Mouse (Mus musculus) layer of hippocampus, postnatal 14 days (tissue): ENCODE data around the gene Olfr93. TPM values are rescaled to one million over a fixed set of nuclear protein-coding genes. Genes with fewer than 3 reads are reported as not detected.
"Not testable (repeated sequence)": the region's sequence is repeated elsewhere in the genome, so short reads cannot be mapped to it uniquely, and the experiment has no call there.

Source experiments
- DNase-seq, 2 experiments: peaks; one replicate each; pipeline ENCODE4 v3.0.0; 2021 to 2022; ENCODE audit warnings: low spot score in 2 of 2, mixed read lengths in 1 of 2
- long read RNA-seq, 2 experiments: library from polyadenylated mRNA; stranded (forward); transcript quantifications; one replicate each; pipeline ENCODE4 v2.0.0; 2021
- total RNA-seq, 2 experiments: library from RNA; stranded (reverse); gene quantifications; 2 replicates each; pipeline ENCODE4 v1.2.3; 2021

Gene Olfr93
- total RNA-seq: not detected
- long read RNA-seq, experiment 1: 0 reads
- long read RNA-seq, experiment 2: 0 reads

DNA sequence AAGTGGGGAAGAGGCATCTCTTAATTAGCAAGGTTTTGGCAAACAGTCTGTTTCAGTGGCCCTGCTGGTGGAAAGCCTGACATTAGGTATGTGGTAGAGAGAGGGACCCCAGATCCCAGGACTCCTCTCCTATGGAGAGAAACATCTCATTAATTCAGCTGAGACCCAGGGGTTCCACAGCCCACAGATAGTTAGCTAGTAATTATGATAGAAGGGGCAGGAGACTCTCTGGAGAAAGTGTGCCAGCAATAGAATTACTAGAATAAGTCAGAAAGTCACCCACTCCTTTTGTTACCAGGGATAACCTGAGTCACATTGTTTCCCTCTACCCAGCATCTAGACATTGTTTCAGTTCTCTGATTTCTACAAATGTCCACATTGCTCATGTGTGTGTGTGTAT lies at the start of gene Olfr93:
Olfr93 (minus strand) TSS at position 101 of the 400 bp plus-strand sequence.
- no peak for DNase-seq

DNA sequence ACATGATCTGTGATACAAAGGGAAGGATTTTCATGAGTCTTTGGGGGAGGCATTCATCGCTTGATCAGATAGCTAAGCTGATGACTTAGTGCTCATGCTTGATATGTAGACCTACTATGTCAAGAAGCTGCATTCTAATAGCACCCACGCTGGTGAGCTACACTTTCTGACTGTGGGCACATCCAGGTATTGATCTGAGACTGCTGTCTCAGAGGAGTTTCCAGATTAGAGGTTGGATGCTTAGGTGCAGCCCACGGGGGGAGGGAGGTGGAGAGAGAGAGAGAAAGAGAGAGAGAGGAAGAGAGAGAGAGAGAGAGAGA lies 42.6 kb upstream of the Olfr93 start:
- DNase-seq: no peak

DNA sequence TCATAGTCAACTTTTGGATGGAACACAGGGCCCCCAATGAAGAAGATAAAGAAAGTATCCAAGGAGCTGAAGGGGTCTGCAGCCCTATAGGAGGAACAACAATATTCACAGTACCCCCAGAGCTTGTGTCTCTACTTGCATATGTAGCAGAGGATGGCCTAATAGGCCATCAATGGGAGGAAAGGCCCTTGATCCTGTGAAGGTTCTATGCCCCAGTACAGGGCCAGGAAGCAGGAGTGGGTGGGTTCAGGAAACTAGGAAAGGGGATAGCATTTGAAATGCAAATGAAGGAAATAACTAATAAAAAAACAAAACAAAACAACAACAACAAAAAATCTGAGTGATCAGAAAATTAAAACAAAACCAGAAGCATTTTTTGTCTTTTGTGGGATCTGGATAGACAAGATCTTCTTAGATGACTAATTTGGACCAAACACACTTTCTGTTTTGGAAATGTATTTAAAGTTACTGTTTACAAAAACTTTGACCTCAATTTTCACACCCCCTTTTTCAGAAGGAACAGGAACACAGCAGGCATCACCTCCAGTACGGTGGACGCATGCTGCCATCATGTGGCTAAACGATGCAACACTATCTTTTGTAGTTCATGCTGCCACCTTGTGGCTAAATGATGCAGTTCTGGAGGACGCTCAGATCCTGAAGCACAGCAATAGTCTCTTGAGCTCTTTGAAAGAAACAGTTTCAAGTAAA lies 42.1 kb upstream of the Olfr93 start:
- peak; percentile 80 to 92 for DNase-seq

DNA sequence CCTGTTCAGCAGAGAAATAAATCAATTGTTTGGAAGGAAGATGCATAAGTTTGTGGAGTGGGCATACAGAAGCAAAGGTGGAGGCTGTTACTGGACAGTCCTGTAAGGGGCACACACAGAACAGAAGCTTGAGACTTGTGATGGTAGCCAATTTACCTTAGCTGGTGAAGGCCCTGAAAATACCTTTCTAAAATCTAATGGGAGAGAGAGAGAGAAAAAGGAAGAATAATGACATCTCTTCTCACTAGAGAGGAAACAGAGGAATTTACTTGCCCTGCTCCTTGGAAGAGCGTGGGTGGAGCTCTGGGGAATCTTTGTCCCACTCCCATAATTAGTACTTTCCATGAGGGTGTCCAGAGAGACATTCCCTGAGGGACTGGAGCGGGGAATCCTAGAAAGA lies 39.6 kb upstream of the Olfr93 start, which contains the start of gene Olfr94:
Olfr94 (minus strand) TSS at position 101 of the 400 bp plus-strand sequence.
- no peak for DNase-seq

DNA sequence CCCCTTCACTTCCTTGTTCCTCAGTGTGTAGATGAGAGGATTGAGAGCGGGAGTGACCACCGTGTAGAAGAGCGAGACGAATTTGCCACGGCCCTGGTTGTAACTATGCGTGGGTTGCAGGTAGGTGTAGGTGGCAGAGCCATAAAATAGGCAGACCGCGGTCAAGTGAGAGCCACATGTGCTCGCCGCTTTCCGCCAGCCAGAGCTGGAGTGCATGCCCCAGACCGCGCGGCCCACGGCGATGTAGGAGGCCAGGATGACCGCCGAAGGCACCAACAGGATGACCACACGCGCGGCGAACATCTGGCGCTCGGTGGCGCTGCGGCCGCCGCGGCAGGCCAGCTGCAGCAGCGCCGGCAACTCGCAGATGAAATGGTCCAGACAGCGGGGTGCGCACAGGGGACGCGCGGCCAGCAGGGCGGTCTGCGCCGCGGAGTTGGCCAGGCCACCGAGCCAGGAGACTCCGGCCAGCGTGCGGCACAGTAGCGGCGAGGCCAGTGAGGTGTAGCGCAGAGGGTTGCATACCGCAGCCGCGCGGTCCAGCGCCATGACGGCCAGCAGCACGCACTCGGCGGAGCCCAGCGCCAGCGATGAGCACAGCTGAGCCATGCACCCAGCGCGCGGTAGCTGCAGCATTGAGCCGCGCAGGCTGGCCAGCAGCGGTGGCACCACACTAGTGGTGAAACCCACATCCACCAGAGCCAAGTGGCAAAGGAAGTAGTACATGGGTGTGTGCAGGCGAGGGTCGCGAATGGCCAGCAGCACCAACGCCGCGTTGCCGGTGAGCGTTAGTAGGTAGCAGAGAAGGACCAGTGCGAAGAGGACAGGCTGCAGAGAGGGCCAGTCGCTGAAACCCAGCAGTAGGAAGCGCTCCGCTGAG lies 35.8 kb upstream of the Olfr93 start:
- peak in 1 of 2 experiments; percentile 35 for DNase-seq

DNA sequence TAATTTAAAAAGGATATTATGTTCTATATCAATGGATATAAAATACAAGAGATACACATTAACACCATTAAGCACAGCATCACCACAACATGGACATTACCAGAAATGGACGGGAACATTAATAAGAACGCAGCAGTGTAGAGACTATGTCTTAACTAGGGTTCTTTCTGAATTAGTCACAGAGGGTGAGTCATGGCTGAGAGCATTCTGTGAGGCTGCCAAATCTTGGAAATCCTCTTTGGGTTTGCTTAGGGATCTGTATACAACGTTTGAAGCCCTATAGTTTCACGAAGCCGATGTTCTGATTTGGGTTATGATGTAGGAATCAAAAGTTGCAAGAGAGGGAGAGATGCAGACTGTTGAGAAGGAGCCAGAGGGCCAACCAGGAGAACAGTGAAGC lies 33.5 kb upstream of the Olfr93 start:
- no peak for DNase-seq

DNA sequence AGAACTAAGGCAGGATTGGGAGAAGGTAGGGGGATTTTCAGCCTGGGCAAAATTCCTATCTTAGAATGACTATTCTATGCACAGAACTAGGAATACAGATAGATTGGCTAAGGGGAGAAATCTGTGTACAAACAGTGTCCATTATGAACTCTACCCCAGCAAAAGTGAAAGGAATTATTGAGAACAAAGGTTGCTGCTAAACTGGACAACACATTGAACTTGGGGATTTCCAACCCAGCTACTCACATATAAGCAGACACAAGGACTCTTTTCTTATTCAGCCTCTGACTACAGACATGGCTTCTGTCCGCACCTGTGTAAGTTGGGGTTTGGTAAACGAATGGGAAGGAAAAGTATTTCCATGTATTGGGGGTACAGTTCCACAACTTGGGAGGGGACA lies 32.4 kb upstream of the Olfr93 start, which contains the start of gene Ubd:
Ubd (plus strand) TSS at position 237 of the 400 bp plus-strand sequence.
- DNase-seq: no peak

DNA sequence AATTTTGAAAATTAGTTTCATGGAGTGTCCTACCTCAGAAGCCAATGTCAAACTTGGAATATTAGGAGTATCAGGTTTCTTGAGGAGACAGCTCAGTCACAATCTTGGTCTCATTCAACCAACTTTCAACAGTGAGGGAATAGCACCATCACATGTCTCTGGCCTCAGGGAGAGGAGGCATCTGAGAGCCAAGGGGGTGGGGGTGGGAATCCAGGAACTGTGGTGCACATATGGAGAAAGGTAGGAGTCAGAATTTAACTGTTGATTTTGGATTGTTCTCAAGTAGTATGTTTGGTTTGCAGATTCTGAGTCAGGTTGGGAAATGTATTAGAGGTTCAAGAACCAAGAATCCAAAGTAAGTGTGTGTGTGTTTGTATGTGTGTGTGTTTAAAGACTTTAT lies 31.7 kb upstream of the Olfr93 start:
- no peak for DNase-seq

DNA sequence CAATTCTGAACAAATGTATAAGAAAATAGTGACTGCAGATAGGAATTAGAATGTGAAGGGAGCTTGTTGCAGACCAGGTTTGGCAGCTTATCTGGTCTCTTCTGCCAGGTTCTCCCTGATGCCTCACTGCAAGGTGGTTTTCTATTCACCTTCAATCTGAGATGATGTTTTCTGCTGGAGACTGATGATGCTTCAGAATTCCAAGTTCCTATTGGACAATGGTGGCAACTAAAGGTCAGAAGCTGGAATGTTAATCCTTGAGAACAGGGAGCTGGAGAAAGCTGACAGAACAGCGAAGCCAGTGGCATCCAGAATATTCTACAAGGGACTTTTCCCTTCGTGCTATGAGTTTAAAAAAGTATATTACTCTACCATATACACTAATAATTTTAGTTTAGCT lies 29.4 kb upstream of the Olfr93 start:
- DNase-seq: peak in 1 of 2 experiments; percentile 73

DNA sequence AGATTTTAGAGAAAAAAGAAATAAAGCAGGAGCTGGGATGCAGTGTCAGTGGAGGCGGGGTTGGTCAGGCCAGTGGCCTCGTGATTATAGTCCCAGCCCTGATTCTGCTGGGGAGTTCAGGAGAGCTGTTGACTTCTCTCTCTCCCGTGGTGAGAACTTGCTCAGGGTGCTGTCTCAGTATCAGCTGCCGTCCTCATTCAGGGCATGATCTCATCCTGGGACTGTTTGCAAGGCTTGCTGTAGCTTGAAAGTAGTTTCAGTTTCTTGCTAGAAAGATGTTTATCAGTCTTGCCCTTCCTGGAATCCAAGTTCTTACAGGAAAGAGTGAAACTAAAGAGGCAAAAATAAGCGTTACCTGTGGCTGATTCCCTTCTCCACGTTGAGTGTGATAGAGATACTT lies 24.2 kb upstream of the Olfr93 start:
- no peak for DNase-seq

DNA sequence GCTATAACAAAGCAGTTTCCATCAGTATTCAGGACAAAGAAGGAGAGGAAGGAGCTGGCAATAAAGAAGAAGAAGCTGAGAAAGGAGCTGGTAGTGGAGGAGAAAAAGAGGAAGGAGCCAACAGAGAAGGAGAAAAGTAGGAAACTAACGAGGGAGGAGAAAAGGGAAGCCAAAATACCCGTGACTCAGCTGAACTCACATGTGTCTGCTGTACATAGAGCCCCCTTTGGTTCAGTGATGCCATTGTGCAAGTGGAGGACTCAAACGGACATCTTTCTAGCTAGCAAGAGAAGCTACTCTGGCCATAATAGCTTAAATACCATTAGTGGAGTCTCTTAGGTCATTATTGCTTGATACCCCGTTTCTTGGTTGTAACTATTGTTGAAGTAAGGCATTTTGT lies 29.9 kb downstream of the Olfr93 start:
- DNase-seq: not testable (repeated sequence)

DNA sequence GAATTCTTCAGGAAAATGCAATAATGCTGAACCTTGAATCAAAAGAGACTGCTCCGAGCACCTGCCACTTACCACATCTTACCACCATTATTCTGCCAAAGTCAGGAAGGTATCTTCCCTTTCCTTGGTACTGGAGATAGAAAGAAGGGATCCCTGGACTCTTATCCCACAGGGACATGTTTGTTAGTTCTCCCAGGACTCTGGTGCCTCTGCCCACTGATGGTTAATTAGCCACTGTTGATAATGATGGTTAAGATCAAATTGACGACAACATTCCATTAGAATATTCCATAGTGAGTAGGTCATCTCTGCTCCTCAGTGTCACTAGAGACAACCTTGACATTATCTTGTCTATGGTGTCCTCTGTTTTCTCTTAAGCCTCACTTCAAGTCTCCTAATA lies 41.3 kb downstream of the Olfr93 start, which contains the start of gene Olfr92:
Olfr92 (minus strand) TSS at position 101 of the 400 bp plus-strand sequence.
- DNase-seq: no peak

DNA sequence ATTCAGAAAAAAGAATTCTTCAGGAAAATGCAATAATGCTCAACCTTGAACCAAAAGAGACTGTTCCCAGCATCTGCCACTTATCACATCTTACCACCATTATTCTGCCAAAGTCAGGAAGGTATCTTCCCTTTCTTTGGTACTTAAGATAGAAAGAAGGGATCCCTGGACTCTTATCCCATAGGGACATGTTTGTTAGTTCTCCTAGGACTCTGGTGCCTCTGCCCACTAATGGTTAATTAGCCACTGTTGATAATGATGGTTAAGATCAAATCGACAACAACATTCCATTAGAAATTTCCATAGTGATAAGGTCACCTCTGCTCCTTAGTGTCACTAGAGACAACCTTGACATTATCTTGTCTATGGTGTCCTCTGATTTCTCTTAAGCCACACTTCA lies 63.1 kb downstream of the Olfr93 start, which contains the start of gene Olfr91:
Olfr91 (minus strand) TSS at position 101 of the 400 bp plus-strand sequence.
- DNase-seq: no peak

DNA sequence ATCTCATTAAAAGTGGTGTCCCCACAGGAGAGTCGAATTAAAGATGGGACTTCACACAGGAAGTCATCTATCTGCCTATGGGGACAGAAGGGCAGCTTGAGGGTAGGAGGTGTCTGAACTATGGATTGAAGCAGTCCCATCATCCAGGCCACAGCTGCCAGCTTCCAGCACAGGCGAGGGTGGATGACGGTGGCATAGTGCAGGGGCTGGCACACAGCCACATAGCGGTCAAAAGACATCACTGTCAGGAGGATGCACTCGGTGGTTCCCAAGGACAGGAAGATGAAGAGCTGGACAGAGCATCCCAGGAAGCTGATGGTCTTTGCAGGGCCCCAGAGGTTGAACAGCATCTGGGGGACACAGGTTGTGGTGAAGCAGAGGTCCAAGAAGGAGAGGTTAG lies 68.0 kb downstream of the Olfr93 start:
- no peak for DNase-seq

DNA sequence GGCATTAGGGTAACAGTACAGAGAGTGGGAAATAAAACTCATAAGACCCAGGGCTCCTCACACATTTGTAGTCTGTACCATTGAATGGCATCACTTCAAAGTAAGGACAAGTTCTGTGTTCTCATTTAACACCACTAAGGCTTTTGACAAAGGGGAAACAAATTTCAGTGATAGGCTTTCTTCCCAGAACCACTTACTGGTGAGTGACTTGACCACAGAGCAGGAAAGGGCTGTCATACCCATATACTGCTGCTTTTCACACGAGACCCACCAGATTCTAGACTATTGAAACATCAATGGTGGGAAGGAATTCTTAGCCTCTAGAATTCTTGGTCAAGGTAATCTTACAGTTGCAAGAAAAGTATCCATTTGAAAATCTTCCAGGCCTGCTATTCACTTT lies 69.1 kb downstream of the Olfr93 start:
- no peak for DNase-seq

Other genes with a start within 250 kb of the Olfr93 start
- gene Rnf39, start 218.6 kb downstream of the Olfr93 start, total RNA-seq: 1 to 10 TPM; 4.2 to 4.6 TPM
- gene Ppp1r11, start 209.8 kb downstream of the Olfr93 start, total RNA-seq: 10 to 100 TPM; 88.6 to 96.9 TPM
- gene Znrd1, start 202.9 kb downstream of the Olfr93 start, total RNA-seq: 10 to 100 TPM; 29.3 to 34.2 TPM
- gene Znrd1as, start 202.9 kb downstream of the Olfr93 start, total RNA-seq: 1 to 10 TPM; 5.6 to 5.9 TPM
- gene 2410137M14Rik, start 180.3 kb downstream of the Olfr93 start, total RNA-seq: not detected
- 1 to 10 TPM; 2.1 to 3.0 TPM for gene H2-M5, start 172.0 kb downstream of the Olfr93 start, total RNA-seq
- 10 to 100 TPM; 33.4 to 34.3 TPM for gene Zfp57, start 160.3 kb downstream of the Olfr93 start, total RNA-seq
- gene Mog, start 138.1 kb downstream of the Olfr93 start, total RNA-seq: 10 to 100 TPM; 56.9 to 66.4 TPM
- gene Gabbr1, start 115.5 kb downstream of the Olfr93 start, total RNA-seq: 100 to 1,000 TPM; 609 to 643 TPM
- under 1 TPM in 1 of 2 experiments, not detected in 1; 0.12 TPM for gene Olfr90, start 73.0 kb downstream of the Olfr93 start, total RNA-seq
- not detected for gene Olfr91, start 63.2 kb downstream of the Olfr93 start, total RNA-seq
- gene Olfr92, start 41.4 kb downstream of the Olfr93 start, total RNA-seq: not detected
- not detected for gene Ubd, start 32.4 kb upstream of the Olfr93 start, total RNA-seq
- gene Olfr94, start 39.5 kb upstream of the Olfr93 start, total RNA-seq: not detected
- gene Olfr95, start 51.6 kb upstream of the Olfr93 start, total RNA-seq: not detected
- gene Olfr96, start 58.7 kb upstream of the Olfr93 start, total RNA-seq: not detected
- gene Olfr97, start 75.8 kb upstream of the Olfr93 start, total RNA-seq: not detected
- not detected for gene Olfr98, start 102.3 kb upstream of the Olfr93 start, total RNA-seq
- gene H2-M3, start 108.7 kb upstream of the Olfr93 start, total RNA-seq: 1 to 10 TPM; 2.2 to 2.5 TPM
- gene Olfr99, start 122.0 kb upstream of the Olfr93 start, total RNA-seq: not detected
- gene Olfr101, start 142.8 kb upstream of the Olfr93 start, total RNA-seq: not detected
- gene Olfr102, start 155.6 kb upstream of the Olfr93 start, total RNA-seq: not detected
- gene Olfr103, start 178.2 kb upstream of the Olfr93 start, total RNA-seq: not detected
- gene Olfr104-ps, start 198.1 kb upstream of the Olfr93 start, total RNA-seq: not detected
- gene Olfr105-ps, start 217.5 kb upstream of the Olfr93 start, total RNA-seq: not detected
- not detected for gene Olfr106-ps, start 228.9 kb upstream of the Olfr93 start, total RNA-seq
- under 1 TPM in 1 of 2 experiments, not detected in 1; 0.10 TPM for gene Olfr107, start 237.7 kb upstream of the Olfr93 start, total RNA-seq